Mouse (Mus musculus) cerebellum, adult 2 months (tissue): ENCODE data around the gene Rpl36a-ps1.

Source experiments
- CTCF ChIP-seq: fragments of 200-500 bp; IDR thresholded peaks from 2 replicates; pipeline ENCODE4 v1.5.1; 2011; ENCODE audit warnings: low read depth, mild to moderate bottlenecking, control low read depth, low read length, moderate library complexity, borderline replicate concordance; ENCODE audit not compliant: insufficient read depth
- POLR2A ChIP-seq: fragments of 200-500 bp; IDR thresholded peaks from 2 replicates; pipeline ENCODE4 v1.6.1; 2011; ENCODE audit warnings: low read length, control low read depth, borderline replicate concordance; ENCODE audit not compliant: insufficient read depth

DNA sequence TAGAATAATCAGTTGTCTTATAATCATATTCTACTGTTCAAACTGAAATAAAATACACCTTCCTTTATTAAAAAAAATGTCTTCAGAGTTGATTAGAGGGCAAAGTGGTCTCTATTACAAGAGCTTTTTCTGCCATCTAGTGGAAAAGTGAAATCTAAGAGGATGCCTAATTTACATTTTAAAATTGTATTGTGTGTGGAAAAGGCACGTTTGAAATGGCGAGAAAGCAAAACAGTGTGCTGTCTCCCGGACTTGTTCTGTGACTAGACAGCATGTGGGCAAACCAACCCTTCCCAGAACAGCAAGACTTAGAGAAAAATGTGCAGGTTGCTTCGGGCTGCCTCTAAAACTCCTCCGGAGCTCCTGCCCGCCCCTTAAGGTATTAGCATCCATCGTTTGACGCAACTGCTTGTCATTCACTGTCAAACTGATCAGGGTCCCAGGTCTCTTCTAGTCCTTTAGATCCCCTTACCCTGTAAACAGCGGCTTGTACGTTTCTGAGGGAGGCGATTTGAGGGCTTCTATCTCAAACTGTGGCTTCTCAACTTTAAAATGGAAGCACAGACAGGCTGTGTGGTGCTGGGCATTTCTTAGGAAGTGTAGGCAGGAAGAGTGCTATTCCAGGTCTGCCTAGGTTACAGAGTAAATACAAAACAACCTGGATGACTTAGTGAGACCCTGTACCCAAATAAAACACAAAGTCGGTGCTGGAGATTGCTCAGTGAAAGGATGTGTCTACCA is 28.4 kb upstream of the Rpl36a-ps1 start:
- TF ChIP-seq CTCF (no peak), POLR2A (no peak)
